Mouse (Mus musculus): ENCODE results near the gene Dhdds. TPM values are rescaled to one million over a fixed set of nuclear protein-coding genes. Genes with fewer than 3 reads are reported as not detected.

Dhdds gene
- polyA plus RNA-seq, 1 experiment from 2014 or later, result 44.2 TPM

DNA sequence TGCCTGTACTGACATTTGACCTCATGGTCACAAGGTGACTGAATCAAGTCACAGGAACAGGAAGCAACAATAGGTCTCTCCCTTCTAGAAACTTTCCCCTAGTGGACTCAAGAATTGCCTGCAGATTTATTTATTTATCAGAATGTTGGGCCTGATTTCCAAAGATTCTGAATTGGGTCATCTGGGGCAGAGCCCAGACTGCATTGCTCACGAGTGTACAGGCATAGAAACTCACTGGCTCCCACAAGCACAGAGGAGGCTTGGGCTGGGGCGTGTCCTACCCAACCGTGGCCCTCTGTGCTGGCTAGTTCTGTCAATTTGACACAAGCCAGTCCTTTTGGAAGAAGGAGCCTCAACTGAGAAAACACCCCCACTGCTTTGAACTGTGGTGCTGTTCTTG lies 59.1 kb downstream of the Dhdds start:
- WGBS, result 45% methylated on average over 3 of the region's 3 CpGs
- Histone ChIP-seq H3K36me3 (ENCODE audit: control insufficient read depth, insufficient read depth, low read length) (no peaks in the 10 kb centered on the region), H3K9ac (ENCODE audit: low read length) (no peak overlapping the region), H3K4me1 (replicated peaks; ENCODE audit: control insufficient read depth, insufficient read depth, low read length) (no peaks in the 10 kb centered on the region), H3K9me3 (ENCODE audit: control insufficient read depth, low read length) (peaks cover 3% of the 10 kb centered on the region; the same call in 1 of the 2 replicates), H3K4me3 (ENCODE audit: low read length) (no peak overlapping the region), H3K27ac (ENCODE audit: low read length) (no peak overlapping the region), H3K4me2 (ENCODE audit: low read depth, low read length) (no peak overlapping the region), H3K27me3 (ENCODE audit: control insufficient read depth, insufficient read depth, low read depth, low read length) (no peaks in the 10 kb centered on the region)
- ATAC-seq (ENCODE audit: low read depth), result no peak

DNA sequence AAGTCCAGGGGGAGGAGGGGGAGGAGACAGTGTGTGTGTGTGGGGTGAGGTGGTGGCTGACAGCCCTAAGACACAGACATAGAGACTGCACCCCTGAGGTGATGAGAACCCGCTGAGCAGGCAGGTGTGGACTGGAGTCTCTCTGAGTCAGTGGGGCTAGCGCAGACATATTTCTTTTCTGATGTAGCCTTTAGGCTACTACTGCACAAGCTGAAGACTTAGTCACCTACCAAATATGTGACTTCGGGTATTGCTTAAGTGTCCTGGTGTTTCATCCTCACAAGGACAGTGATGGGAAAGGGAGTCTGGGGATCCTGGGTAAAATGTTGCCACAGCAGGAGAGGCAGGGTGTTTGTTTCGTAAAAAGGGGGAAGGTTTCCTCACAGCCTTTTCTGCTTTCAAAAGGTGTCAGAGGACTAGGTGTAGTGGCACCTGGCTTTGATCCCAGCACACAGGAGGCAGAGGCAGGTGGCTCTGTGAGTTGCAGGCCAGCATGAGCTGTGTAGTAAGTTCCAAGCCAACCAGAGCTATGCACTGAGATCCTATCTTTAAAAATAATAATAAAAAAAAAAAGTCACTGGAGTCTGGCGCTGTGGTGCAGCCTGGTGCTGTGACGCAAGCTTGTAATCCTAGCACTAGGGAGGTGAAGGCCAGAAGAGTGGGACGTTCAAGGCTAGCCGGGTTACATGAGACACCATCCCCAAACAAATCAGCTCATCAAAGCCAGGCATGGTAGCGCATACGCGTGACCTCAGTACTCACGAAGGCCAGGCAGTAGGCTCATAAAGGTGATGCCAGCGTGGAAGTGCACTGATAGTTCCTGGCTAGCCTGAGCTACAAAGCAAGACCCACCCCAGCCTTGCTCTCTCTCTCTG lies 60.1 kb downstream of the Dhdds start:
- no peak for ATAC-seq (ENCODE audit: low read depth)
- Histone ChIP-seq H3K4me2 (ENCODE audit: low read depth, low read length) (no peak overlapping the region), H3K4me1 (replicated peaks; ENCODE audit: control insufficient read depth, insufficient read depth, low read length) (no peaks in the 10 kb centered on the region), H3K36me3 (ENCODE audit: control insufficient read depth, insufficient read depth, low read length) (no peaks in the 10 kb centered on the region), H3K27ac (ENCODE audit: low read length) (no peak overlapping the region), H3K4me3 (ENCODE audit: low read length) (no peak overlapping the region), H3K9ac (ENCODE audit: low read length) (no peak overlapping the region), H3K27me3 (ENCODE audit: control insufficient read depth, insufficient read depth, low read depth, low read length) (no peaks in the 10 kb centered on the region), H3K9me3 (ENCODE audit: control insufficient read depth, low read length) (no peaks in the 10 kb centered on the region)
- 69% methylated on average over 13 of the region's 13 CpGs for WGBS

DNA sequence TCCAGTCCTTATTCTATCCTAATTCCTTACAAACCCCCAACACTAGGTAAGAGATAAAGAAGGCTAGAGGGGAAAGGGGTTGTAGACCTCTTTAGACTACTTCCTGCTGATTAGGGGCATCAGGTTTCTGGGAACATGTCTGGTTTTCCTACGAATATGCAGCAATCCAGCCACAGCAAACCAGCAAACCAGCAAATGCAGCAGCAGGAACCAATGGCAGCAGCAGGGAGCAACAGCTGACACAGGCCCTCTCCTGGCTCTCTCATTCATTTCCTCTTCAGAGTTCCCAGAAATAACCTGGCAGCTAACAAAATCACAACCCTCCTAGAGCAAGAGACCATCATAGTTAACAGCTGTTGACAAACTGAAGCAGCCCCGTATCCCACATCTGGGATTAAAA lies 62.6 kb downstream of the Dhdds start:
- no peaks in the 10 kb centered on the region for H3K27me3 ChIP-seq (ENCODE audit: control insufficient read depth, insufficient read depth, low read depth, low read length)
- H3K36me3 ChIP-seq (ENCODE audit: control insufficient read depth, insufficient read depth, low read length), result no peaks in the 10 kb centered on the region
- no peak overlapping the region for H3K9ac ChIP-seq (ENCODE audit: low read length)
- no peak overlapping the region for H3K27ac ChIP-seq (ENCODE audit: low read length)
- WGBS, result 56% methylated on average over 2 of the region's 2 CpGs
- no peak overlapping the region for H3K4me2 ChIP-seq (ENCODE audit: low read depth, low read length)
- no peak overlapping the region for H3K4me3 ChIP-seq (ENCODE audit: low read length)
- no peaks in the 10 kb centered on the region for H3K9me3 ChIP-seq (ENCODE audit: control insufficient read depth, low read length)
- no peak for ATAC-seq (ENCODE audit: low read depth)
- no peaks in the 10 kb centered on the region for H3K4me1 ChIP-seq (replicated peaks; ENCODE audit: control insufficient read depth, insufficient read depth, low read length)

DNA sequence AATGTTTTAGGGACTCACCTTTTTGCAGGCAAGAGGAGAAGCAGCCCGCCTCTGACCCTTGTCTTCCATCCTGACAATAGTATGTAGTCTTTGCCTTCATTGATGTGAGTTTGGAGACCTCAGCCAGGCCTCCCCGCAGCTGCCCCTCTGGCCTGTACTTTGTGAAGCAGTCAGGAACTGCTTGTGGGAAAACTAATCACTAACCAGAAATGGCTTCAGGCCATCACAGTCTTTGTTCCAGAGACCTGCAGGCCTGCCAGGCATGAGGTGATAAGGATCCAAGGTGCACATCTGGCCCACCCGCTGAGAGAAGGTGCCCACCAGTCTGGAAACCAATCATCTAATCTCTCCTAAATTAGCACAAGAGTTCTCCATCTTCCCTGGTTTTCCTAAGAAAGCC lies 68.9 kb downstream of the Dhdds start:
- H3K4me1 ChIP-seq (replicated peaks; ENCODE audit: control insufficient read depth, insufficient read depth, low read length), result peaks cover 2% of the 10 kb centered on the region; the same call in 1 of the 2 replicates
- no peaks in the 10 kb centered on the region for H3K27me3 ChIP-seq (ENCODE audit: control insufficient read depth, insufficient read depth, low read depth, low read length)
- H3K36me3 ChIP-seq (ENCODE audit: control insufficient read depth, insufficient read depth, low read length), result no peaks in the 10 kb centered on the region
- ATAC-seq (ENCODE audit: low read depth), result no peak
- H3K27ac ChIP-seq (ENCODE audit: low read length), result no peak overlapping the region
- H3K4me3 ChIP-seq (ENCODE audit: low read length), result no peak overlapping the region
- WGBS, result 76% methylated on average over 3 of the region's 3 CpGs
- H3K9me3 ChIP-seq (ENCODE audit: control insufficient read depth, low read length), result no peaks in the 10 kb centered on the region
- no peak overlapping the region for H3K4me2 ChIP-seq (ENCODE audit: low read depth, low read length)
- H3K9ac ChIP-seq (ENCODE audit: low read length), result no peak overlapping the region

DNA sequence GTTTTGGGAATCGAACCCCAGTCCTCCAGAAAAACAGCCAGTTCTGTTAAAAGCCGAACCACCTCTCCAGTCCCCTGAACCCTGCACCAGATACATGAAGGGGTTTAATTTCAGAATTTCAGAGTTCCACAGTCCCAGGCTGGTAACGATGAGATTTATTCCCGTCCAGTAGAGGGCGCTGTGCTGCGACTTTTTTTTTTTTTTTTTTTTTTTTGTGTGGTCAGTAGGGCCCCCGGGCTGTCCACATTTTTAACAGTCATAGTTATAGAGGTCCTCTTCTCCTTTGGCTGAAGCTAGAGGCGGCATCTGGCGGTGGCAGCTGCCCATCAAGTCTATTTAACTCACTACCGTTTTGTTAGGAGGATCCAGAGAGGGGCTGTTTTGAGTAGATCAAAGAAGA lies 69.4 kb downstream of the Dhdds start:
- Histone ChIP-seq H3K36me3 (ENCODE audit: control insufficient read depth, insufficient read depth, low read length) (no peaks in the 10 kb centered on the region), H3K4me2 (ENCODE audit: low read depth, low read length) (no peak overlapping the region), H3K4me3 (ENCODE audit: low read length) (no peak overlapping the region), H3K9me3 (ENCODE audit: control insufficient read depth, low read length) (no peaks in the 10 kb centered on the region), H3K27me3 (ENCODE audit: control insufficient read depth, insufficient read depth, low read depth, low read length) (no peaks in the 10 kb centered on the region), H3K4me1 (replicated peaks; ENCODE audit: control insufficient read depth, insufficient read depth, low read length) (peaks cover 2% of the 10 kb centered on the region; the same call in 1 of the 2 replicates), H3K27ac (ENCODE audit: low read length) (no peak overlapping the region), H3K9ac (ENCODE audit: low read length) (no peak overlapping the region)
- ATAC-seq (ENCODE audit: low read depth), result no peak
- 12% methylated on average over 10 of the region's 10 CpGs for WGBS

DNA sequence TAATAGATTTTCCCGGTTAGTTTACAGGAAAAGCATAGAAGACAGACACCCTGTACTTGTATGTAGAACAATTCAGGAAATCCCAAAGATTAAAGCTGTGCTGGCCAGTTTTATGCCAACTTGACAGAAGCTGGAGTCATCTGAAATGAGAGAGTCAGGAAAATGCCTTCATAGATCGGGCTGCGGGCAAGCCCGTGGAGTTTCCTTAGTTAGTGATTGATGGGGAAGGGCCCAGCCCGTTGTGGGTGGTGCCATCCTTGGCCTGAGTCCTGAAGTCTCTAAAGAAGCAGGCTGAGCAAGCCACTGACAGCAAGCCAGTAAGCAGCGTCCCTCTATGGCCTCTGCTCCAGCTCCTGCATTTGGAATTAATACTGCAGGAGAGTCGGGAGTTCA lies 71.4 kb downstream of the Dhdds start:
- Histone ChIP-seq H3K9me3 (ENCODE audit: control insufficient read depth, low read length) (no peaks in the 10 kb centered on the region), H3K4me1 (replicated peaks; ENCODE audit: control insufficient read depth, insufficient read depth, low read length) (peaks cover 2% of the 10 kb centered on the region; the same call in 1 of the 2 replicates), H3K36me3 (ENCODE audit: control insufficient read depth, insufficient read depth, low read length) (no peaks in the 10 kb centered on the region), H3K4me3 (ENCODE audit: low read length) (no peak overlapping the region), H3K9ac (ENCODE audit: low read length) (no peak overlapping the region), H3K27me3 (ENCODE audit: control insufficient read depth, insufficient read depth, low read depth, low read length) (no peaks in the 10 kb centered on the region), H3K4me2 (ENCODE audit: low read depth, low read length) (no peak overlapping the region), H3K27ac (ENCODE audit: low read length) (peak overlapping the region; percentile 62)
- 16% methylated on average over 7 of the region's 7 CpGs for WGBS
- ATAC-seq (ENCODE audit: low read depth), result no peak

DNA sequence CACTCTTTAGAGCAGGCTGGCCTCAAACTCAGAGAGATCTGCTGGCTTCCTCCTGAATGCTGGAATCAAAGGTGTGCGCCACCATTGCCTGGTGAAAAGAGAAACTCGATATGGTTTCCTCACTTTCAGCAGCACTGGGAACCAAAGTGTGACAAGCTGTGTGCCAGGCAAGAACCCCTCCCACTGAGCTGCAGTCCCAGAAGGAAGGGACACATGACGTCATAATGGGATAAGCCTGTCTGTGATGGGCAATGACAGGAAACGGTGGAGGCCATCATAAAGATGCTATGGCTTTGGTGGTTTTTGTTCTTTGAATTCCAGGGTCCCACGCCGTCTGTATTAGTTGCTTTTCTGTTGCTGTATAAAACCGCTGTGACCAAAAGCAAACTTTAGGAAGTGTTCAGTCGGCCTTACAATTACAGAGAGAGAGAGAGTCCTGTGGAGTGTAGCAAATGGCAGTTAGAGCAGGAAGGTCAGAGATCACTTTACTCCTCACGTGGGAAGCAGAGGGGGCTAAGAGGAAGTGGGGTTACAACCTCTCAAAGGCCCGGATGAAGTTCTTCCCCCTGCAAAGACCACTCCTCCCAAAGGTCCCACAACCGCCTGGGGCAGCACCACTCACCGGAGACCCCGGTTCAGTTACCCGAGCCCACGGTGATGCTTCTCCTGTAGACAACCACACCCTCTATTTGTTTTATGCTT lies 72.0 kb downstream of the Dhdds start:
- peak; percentile 62; the same call in 1 of the 2 replicates for ATAC-seq (ENCODE audit: low read depth)
- Histone ChIP-seq H3K9ac (ENCODE audit: low read length) (no peak overlapping the region), H3K27ac (ENCODE audit: low read length) (peak overlapping the region; percentile 62), H3K9me3 (ENCODE audit: control insufficient read depth, low read length) (no peaks in the 10 kb centered on the region), H3K27me3 (ENCODE audit: control insufficient read depth, insufficient read depth, low read depth, low read length) (no peaks in the 10 kb centered on the region), H3K4me3 (ENCODE audit: low read length) (no peak overlapping the region), H3K4me2 (ENCODE audit: low read depth, low read length) (no peak overlapping the region), H3K36me3 (ENCODE audit: control insufficient read depth, insufficient read depth, low read length) (no peaks in the 10 kb centered on the region), H3K4me1 (replicated peaks; ENCODE audit: control insufficient read depth, insufficient read depth, low read length) (peaks cover 2% of the 10 kb centered on the region; the same call in 1 of the 2 replicates)
- 36% methylated on average over 15 of the region's 15 CpGs for WGBS

DNA sequence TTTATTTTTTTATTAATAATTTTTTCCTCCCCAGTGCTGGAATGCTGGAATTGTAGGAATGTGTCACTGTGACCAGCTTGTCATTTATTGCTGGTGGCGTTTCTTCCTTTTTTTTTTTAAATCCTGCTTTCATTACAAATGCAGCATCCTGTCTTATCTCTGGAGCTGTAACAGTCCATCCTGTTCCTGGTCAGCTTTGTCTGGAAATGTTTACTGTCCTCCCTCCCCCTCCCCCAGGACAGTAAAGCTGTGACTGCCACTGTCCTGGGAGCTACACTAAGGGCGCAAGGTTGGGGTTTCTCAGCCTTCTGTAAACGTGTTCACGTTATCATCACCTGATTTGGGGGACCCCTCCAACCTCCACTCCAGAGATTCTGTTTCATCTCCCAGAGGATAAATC lies 75.5 kb downstream of the Dhdds start:
- Histone ChIP-seq H3K27me3 (ENCODE audit: control insufficient read depth, insufficient read depth, low read depth, low read length) (no peaks in the 10 kb centered on the region), H3K4me1 (replicated peaks; ENCODE audit: control insufficient read depth, insufficient read depth, low read length) (peaks cover 2% of the 10 kb centered on the region; the same call in 1 of the 2 replicates), H3K4me2 (ENCODE audit: low read depth, low read length) (no peak overlapping the region), H3K36me3 (ENCODE audit: control insufficient read depth, insufficient read depth, low read length) (no peaks in the 10 kb centered on the region), H3K4me3 (ENCODE audit: low read length) (no peak overlapping the region), H3K27ac (ENCODE audit: low read length) (no peak overlapping the region), H3K9ac (ENCODE audit: low read length) (no peak overlapping the region), H3K9me3 (ENCODE audit: control insufficient read depth, low read length) (no peaks in the 10 kb centered on the region)
- WGBS, result 42% methylated on average over 4 of the region's 4 CpGs
- no peak for ATAC-seq (ENCODE audit: low read depth)

DNA sequence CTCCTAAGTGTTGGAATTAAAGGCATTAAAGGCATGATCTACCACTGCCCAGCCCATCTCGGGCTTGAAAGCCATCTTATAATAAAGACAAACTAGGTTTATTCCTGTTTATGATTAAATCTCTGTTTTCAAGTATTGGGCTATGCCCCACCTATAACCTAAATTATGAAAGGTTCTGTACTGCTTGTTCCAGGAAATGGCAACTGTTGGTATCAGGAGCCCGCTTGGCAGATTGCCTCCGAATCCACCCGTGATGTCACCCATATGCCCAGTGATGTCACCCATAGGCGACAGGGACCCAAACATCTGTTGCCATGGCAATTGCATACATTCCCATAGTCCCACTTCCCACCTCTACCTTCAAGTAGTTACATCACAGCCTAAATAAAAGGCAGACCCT lies 77.0 kb downstream of the Dhdds start:
- Histone ChIP-seq H3K36me3 (ENCODE audit: control insufficient read depth, insufficient read depth, low read length) (no peaks in the 10 kb centered on the region), H3K9ac (ENCODE audit: low read length) (no peak overlapping the region), H3K4me3 (ENCODE audit: low read length) (no peak overlapping the region), H3K4me1 (replicated peaks; ENCODE audit: control insufficient read depth, insufficient read depth, low read length) (no peaks in the 10 kb centered on the region; the same call in 1 of the 2 replicates), H3K27ac (ENCODE audit: low read length) (no peak overlapping the region), H3K9me3 (ENCODE audit: control insufficient read depth, low read length) (no peaks in the 10 kb centered on the region), H3K4me2 (ENCODE audit: low read depth, low read length) (no peak overlapping the region), H3K27me3 (ENCODE audit: control insufficient read depth, insufficient read depth, low read depth, low read length) (no peaks in the 10 kb centered on the region)
- WGBS, result 86% methylated on average over 5 of the region's 5 CpGs
- ATAC-seq (ENCODE audit: low read depth), result no peak
